Mouse (Mus musculus): ENCODE data around the gene Pan2.
A peak's percentile ranks its signal among the peaks of the same experiment; 100 is the strongest.
"Not testable (repeated sequence)": the region's sequence is repeated elsewhere in the genome, so short reads cannot be mapped to it uniquely, and the experiment has no call there.

The Pan2 gene

DNA sequence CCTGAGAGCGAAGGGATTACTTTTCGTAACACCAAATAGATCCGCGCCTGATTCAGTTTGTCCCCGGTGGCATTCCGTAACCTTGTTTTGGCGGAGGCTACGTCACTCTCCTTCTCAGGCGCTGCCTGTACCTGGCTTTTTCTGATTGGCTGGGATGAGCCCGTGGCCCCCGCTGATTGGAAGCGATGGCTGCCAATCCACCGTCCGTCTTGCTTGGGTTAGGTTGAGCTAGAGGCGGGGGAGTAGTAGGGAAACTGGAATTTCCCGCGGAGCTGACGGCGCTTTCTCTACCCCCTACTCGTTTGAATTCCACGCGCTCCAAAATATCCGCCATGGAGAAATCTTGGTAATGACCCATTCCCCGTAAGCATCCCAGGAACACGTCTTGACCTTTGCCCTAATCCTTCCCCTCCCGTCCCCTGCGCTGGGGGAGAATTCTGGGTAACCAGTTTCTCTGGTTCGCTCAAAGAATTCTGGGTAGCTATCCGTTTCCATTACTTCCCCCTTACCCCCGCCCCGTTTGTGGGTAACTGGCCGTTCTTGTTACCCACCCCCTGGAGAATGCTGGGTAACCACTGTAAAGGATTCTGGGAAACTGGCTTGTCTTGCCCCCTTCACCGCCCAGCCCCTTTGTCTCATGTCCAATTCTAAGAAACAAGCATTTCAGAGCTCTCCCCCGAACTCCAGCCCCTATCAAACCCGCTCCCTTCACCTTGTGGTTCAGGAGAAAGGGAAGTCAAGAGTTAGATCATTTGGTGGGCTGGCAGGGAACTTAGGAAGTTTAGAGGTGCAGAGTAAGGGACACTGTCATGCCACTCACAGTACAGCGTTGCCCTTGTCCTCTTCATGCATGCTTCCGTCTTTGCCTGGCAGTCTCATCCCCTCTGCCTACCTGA is at the start of gene Pan2:
TSS of gene Pan2 (plus strand) at position 210 of the 896 bp plus-strand sequence.
- DNase-seq (ENCODE audit: low spot score in 2 of 2) = peak; percentile 98 to 99

DNA sequence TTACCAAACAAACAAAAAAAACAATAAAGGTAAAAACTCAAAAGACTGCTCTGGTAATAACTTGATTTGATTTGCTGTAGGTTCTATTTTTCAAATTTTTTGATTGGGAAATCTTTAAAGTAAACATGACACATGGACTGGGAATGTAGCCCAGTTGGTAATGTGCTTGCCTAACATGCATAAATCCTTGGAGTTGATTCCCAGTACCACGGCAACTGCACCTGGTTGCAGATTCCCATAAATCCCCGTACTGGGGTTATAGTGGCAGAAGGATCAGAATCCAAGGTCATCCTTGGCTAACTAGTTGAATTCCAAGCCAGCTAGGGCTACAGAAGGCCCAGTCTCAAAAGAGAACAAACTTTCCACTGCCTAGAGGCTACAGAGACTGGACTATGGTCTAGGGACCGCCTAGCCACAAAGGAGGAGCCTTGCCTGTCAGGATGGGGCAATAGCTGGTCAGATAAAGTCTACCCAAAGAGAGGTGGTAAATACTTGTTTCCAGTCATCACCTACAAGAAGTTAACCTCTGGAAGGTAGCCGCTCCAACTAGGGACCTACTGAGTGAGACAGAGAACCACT is 49.4 kb upstream of the Pan2 start, which contains the start of gene Apon:
TSS of gene Apon (plus strand) at position 420 of the 579 bp plus-strand sequence.
- DNase-seq (ENCODE audit: low spot score in 2 of 2) = no peak

DNA sequence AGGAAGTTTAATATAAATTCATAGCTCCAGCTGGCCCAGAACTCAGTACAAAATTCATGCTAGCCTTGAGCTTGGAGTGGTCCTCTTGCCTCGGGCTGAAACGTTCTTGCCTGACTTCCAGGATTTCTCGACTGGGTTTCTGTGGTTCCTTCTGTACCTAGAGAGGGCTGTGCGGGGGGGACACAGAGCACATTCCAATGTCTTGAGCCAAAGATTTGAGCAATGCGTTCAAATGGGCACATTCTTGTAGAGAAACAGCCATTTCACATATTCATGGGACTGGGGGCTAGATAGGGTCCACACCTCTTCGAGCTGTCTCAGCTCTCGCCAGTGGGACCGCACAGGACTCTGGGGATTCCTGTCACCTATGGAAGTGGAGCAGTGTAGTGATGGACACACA is 47.2 kb upstream of the Pan2 start:
- DNase-seq (ENCODE audit: low spot score in 2 of 2) = no peak

DNA sequence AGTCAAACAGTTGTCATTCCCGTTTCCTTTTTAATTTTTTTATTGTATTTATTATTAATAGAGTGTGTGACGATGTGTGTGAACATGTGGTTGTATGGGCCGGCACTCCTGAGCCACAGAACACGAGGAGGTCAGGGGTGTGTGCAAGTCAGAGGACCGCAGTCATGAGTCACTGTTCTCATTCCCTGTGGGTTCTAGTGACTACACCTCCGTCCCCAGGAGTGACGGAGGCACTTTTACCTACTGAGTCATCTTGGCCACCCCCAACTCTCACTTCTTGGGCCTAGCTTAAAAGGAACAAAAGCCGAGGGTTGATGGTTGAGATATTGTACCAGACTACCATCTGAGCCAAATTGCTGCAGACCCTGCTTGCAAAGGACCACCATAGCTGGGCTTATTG is 46.8 kb upstream of the Pan2 start:
- no peak for DNase-seq (ENCODE audit: low spot score in 2 of 2)

DNA sequence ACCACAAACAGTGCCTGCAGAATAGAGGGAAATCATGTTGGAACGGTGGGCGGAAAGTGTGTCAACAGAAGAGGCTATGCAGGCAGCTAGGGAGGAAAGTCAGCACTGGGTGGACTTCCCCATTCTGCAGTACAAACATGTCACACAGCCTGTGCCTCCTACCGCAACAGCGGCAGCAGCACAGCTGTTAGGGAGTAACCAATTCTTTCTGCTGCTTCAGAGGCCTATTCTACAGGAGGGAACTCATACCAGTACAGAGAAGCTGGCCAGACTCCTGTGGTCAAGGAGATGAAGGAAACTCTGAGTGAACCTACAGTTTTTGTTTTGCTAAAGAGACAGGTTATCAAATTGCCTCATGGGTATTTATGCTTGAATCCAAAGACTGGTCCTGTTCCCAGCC is 44.2 kb upstream of the Pan2 start:
- DNase-seq (ENCODE audit: low spot score in 2 of 2) = peak in 1 of 2 experiments; percentile 52

DNA sequence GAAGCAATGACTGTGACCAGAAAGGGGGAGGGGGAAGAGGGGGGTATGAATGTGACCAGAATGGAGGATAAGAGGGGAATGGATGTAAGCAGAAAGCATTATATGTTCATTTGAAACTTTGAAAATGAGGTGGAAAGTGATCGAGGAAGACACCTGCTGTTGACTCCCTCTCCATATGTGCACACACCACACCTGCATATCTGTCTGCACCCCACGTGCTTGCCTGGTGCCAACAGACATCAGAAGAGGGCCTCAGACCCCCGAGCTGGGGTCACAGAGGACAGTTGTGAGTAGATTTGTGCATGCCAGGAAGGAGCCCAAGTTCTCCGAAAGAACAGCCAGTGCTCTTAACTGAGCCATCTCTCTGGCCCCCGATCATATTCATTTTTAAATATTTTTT is 43.2 kb upstream of the Pan2 start:
- no peak for DNase-seq (ENCODE audit: low spot score in 2 of 2)

DNA sequence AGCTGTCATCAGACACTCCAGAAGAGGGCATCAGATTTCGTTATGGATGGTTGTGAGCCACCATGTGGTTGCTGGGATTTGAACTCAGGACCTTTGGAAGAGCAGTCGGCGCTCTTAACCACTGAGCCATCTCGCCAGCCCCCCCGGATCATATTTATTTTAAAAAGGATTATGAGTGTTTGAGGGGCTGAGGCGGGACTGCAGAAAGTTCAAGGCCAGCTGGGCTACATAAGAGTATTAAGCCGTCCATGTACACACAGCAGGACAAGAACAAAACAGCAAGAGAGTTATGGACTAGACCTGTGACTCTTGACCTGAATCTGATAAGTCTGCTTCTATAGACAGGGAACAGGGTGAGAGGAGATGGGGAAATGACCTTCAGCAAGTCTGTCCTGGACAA is 42.8 kb upstream of the Pan2 start:
- not testable (repeated sequence) for DNase-seq (ENCODE audit: low spot score in 2 of 2)

DNA sequence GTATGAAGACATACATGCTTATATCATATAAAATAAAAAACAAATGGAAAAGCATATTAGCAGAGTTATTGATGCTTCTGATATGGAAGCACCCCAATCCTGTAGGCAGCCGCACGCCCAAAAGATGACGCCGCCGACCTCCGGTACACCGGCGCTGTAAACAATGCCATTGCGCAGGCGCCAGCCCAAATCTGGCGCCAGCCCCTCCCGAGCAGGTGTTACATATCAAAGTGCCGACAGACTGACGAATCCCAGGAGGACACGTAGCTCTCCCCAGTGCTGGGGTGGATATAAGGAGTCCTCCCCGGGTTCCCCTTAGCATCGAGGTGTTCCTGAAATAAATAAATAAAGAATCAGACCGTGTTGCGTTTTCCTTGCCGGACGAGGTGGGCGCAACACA is 40.8 kb upstream of the Pan2 start:
- DNase-seq (ENCODE audit: low spot score in 2 of 2) = no peak

DNA sequence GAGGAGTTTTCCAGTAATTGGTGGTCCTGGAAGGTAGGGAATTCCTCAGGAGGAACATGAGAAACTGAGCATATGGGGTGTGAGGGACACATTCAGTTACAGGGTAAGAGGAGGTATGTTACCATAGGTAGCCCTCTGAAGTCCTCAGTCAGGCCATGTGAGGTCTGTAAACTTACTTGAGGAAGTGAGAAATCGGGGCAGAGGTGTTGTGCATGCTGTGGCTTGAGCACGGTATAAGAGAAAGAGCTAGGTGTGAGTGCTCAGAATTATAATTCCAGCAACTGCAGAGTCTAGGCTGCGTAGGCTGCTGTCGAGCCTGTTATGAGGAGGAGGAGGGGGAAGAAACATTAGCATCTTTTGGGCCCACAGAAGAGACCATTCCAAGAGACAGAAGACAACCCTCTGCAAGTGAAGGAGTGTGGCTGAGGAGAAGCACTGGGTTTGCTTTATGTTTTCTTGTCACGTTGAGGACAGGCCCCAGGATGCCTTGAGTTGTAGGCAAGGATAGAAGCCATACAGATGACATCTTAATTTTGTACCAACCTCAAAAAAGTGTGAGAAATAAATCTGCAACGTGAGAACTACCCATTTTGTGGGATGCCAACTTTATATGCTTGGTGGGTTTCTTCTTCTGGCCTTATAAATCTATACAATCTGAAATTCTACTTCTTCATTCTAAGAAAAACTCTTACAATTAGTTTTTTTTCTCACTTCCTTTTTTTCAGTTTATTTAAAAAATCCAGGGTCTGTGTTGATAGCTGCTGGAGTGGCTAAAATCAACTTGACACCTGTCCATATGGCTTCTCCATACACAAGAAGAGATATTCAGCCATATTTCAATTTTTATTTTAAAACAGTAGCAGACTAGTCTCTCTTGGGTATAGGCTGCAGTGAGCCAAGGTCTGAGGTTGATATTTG is 39.5 kb upstream of the Pan2 start:
- no peak for DNase-seq (ENCODE audit: low spot score in 2 of 2)

DNA sequence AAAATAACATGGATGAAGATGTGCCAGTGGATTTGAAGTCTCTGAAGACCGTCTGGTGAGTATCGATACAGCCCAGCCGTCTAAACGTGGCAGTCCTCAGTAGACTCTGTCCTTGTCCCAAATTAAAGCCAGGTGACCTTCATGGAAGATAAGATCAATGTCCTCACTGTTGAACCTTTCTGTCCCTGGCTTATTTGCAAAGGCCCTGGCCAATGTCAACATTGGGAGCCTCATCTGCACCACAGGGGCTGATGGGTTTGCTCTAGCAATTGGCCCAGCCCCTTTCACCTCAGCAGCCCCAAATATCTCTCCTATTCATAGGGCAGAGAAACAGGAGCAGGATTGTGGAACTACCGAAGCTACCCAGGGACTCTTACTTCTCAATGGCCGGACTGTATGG is 34.8 kb upstream of the Pan2 start, which contains the start of gene Apof:
TSS of gene Apof (plus strand) at position 301 of the 400 bp plus-strand sequence.
- DNase-seq (ENCODE audit: low spot score in 2 of 2) = no peak

DNA sequence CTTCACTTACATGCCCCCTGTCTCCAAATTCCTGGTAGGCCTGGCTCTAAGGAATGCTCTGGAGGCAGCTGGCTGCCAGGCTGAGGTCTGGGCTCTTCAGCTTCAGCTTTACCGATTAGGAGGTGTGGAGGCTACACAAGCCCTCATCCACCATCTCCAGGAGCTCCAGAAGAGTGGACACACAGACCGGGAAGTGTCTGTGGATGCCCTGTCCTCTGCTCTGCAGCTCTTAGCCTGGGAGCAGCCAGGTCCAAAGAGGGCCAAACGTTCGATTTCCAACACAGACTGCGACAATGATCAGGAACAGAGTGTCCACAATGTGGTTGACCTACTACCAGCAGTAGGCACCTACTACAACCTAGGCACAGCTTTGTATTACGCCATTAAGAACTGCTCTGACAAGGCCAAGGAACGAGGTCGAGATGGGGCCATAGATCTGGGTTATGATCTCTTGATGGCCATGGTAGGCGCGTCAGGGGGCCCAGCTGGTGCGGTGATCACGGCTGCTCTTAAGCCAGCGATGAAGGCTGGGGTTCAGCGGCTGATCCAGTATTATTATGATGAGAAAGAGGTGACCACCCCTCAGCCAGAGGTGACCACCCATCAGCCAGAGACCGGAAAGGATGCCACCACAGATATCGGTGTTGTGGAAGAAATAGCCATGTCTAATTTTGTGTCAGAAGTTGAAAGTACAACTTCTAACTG is 33.8 kb upstream of the Pan2 start:
- no peak for DNase-seq (ENCODE audit: low spot score in 2 of 2)

DNA sequence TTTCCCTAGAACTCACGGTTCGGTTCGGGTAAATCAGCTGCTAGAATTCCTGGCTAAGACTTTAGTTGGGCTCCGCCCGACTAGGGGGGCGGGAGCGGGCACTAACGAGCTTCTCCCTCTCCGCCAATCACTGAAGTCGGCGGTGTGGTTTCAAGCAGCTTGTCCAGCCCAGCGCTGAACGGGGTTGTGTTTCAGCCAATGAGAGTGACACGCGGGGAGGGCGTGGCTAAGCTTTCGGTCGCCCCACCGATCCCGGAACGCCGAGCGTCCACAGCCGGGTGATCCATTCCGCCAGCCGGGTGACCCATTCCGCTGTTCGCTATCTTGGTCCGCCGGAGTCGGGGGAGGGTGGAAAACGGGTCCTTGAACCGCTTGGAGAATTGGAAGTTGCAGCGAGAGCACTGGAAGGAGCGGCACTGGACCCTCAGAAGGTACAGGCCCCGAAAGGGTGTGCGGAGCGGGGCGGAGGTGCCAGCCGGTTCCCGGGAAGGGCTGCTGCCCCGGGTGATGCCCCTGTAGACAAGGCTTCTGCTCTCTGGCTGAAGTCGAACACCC is 32.8 kb upstream of the Pan2 start, which contains the start of gene Stat2:
TSS of gene Stat2 (plus strand) at position 273 of the 555 bp plus-strand sequence.
- DNase-seq (ENCODE audit: low spot score in 2 of 2) = peak; percentile 92 to 98

DNA sequence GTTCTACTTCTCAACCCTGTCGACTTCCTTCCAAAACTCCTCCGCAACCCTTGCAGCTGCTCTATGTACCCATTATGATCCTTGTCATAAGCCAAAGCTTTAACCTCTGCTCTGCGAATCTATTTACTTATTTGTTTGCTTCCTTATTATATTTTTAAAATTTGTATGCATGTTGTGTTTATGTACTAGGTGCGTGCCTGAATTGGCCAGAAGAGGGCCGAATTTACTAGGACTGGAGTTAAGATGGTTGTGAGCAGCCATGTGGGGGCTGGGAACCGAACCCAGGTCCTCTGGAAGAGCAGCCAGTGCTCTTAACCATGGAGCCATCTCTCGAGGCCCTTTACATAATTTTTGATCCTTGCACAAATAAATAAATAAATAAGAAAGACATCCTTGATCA is 32.3 kb upstream of the Pan2 start:
- DNase-seq (ENCODE audit: low spot score in 2 of 2) = no peak

DNA sequence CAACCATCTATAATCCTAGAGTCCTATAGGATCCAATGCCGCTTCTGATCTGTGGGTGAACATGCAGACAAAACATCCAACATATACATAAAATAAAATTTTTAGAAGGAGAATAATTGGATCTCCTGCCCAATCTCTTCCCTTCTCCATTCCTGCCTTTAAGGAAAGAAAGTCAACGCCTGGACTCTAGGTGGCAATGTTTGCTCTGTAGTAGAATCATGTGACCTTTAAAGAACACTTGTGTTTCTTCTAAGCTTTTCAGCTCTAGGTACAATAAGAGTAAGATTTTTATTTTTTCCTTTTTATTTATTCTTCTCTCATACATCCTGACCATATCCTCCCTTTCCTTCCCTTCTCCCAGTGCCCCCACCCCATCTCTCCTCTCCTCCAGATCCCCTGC is 31.3 kb upstream of the Pan2 start:
- no peak for DNase-seq (ENCODE audit: low spot score in 2 of 2)

DNA sequence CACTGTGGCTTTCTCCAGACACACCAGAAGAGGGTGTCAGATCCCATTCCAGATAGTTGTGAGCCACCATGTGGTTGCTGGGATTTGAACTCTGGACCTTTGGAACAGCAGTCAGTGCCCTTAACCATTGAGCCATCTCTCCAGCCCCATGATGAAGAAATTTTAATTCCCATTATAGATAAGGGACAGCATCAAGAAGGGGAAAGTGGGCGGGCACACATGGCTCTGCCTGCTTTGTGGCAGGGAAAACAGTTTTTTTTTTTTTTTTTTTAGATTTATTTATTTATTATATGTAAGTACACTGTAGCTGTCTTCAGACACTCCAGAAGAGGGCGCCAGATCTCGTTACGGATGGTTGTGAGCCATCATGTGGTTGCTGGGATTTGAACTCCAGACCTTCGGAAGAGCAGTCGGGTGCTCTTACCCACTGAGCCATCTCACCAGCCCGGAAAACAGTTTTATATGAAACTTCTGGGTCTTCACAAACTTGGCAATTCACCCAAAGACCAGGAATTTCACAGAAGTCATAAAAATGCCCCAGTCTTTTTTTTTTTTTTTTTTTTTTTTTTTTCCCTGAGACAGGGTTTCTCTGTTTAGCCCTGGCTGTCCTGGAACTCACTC is 30.2 kb upstream of the Pan2 start:
- not testable (repeated sequence) for DNase-seq (ENCODE audit: low spot score in 2 of 2)

DNA sequence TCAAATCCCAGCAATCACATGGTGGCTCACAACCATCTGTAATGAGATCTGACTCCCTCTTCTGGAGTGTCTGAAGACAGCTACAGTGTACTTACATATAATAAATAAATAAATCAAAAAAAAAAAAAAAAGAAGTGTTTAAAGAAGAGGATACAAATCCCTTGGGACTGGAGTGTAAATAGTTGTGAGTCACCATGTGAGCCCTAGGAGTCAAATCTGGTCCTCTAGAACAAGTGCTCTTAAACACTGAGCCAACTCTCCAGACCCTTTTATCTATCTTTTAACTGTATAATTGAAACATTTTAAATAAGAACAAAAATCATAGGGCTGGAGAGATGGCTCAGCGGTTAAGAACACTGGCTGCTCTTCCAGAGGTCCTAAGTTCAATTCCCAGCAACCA is 27.8 kb upstream of the Pan2 start:
- not testable (repeated sequence) for DNase-seq (ENCODE audit: low spot score in 2 of 2)

DNA sequence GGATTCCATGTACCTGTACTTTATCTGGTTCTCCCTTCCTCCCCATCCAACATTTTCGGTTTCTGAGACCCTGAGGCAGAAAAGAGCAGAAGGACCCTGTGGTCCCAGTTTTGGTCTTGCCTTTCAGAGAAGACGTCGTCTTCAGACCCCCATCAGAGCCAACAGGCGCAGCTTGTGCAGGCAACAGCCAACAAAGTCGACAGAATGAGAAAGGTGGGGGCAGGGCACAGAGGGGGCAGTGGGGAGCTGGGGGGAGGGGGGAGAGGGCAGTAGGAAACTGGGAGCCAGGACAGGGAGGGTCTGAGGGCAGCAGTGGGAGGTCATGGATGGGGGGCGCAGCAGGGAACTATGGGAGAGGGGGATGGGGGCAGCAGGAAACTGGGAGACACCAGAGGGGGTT is 25.0 kb upstream of the Pan2 start:
- no peak for DNase-seq (ENCODE audit: low spot score in 2 of 2)

DNA sequence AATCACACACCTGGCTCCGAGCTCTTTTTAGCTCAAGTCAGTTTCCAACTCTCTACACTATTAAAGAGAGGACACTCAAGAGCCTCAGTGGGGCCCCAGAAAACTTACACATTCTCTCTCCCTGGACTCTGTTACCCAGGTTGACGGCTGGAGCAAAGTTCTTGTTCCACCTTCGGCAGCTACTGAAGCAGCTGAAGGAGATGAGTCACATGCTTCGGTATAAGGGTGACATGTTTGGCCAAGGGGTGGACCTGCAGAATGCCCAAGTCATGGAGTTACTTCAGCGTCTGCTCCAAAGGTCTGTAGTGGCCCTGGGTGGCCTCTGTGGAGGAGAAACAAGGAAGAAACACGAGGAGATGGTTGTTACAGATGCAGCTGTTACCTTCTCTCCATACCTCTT is 22.2 kb upstream of the Pan2 start:
- DNase-seq (ENCODE audit: low spot score in 2 of 2) = no peak

DNA sequence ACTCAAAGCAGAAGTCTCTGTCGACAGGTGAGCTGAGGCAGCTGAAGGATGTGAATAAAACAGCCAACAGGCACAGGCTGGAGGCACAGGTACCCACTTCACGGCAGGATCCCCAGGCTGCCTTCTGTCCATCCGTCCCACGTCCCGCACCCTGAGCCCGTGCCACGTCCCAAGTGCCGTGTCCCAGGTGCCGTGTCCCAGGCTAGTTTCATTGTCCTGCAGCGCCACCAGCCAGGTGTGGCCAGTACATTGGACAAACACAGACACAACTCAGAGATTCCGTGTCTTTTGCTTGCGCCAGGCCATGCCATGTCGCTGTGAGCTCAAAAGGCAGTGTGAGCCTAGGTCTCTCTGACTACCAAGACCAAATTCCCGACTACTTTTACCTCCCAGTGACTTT is 21.5 kb upstream of the Pan2 start:
- no peak for DNase-seq (ENCODE audit: low spot score in 2 of 2)

DNA sequence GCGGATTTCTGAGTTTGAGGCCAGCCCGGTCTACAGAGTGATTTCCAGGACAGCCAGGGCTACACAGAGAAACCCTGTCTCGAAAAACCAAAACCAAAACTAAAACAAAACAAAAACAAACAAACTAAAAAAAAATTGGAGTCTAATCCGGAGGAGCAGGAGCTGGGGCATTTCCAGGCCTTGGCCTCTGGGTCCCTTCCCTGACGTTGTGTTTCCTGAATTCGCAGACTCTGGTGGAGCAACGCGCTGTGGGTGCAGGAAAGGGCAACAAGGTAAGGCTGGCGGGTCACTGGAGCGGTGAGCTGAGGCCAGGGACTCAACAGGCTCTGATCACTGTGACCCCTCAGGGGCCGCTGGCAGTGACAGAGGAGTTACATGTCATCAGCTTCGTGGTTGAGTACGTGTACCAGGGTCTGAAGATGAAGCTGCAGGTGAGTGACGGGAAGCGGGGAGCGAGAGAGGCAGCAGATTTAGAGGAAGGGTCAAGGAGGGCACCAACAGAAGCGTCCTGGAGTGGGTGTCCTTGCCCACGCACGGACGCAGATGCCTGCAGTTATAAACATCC is 20.2 kb upstream of the Pan2 start:
- DNase-seq (ENCODE audit: low spot score in 2 of 2) = no peak

All from spleen, postnatal 10 days (tissue).